Mouse (Mus musculus): ENCODE results near the gene Atp8b5.

- no peak for TF ChIP-seq CTCF (IDR thresholded peaks at IDR 0.05)
- no peak for TF ChIP-seq EP300 (IDR thresholded peaks at IDR 0.05)
Observed at GRCm38 (mm10) chr4:43262821-43263220, 4.1 kb upstream of the Atp8b5 start.
